Mouse (Mus musculus) telencephalon, adult 2 months (tissue): Measurements from ENCODE around the gene Tm9sf2.

ENCODE experiments used
- DNase-seq: peaks from one replicate; pipeline ENCODE4 v3.0.0-alpha.2; 2011; ENCODE audit warnings: low read depth, low spot score

Tm9sf2 gene

DNA sequence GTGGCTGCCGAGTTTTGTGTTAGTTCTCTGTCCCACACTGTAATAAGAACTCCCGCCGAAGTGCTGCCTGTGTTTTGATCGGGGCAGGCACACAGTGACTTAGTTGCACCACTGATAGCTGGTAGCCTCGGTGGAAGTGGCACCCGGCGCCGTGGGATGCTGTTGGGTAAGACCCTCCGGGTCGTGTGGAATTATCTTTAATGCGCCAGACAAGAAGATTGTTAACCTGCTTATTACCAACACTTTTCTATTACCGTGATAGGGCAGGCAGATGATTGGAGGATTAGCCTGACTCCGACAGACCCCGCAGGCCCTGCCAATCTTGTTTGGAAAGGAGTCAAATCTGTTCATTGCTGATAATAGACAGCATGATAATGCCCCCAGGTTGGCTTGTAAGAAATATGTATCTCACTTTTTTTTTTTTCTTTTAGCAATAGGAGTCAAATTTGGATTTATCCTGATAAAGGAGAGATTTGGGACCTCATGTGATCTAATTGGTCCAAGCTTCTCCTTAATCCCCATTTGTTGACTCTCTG is 69.5 kb downstream of the Tm9sf2 start:
- no peak for DNase-seq

GRCm38 (mm10) chr14:122179262-122179661 is 72.4 kb downstream of the Tm9sf2 start:
- DNase-seq: no peak

- DNase-seq: peak; percentile 62
Measured at GRCm38 (mm10) chr14:122181078-122181814, 74.4 kb downstream of the Tm9sf2 start, which contains the start of gene Clybl. TSS of gene Clybl (plus strand) at chr14:122181704.

GRCm38 (mm10) chr14:122181815-122182157 is 74.9 kb downstream of the Tm9sf2 start:
- peak; percentile 18 for DNase-seq

- no peak for DNase-seq
Measured at GRCm38 (mm10) chr14:122182220-122182619, 75.4 kb downstream of the Tm9sf2 start.

DNA sequence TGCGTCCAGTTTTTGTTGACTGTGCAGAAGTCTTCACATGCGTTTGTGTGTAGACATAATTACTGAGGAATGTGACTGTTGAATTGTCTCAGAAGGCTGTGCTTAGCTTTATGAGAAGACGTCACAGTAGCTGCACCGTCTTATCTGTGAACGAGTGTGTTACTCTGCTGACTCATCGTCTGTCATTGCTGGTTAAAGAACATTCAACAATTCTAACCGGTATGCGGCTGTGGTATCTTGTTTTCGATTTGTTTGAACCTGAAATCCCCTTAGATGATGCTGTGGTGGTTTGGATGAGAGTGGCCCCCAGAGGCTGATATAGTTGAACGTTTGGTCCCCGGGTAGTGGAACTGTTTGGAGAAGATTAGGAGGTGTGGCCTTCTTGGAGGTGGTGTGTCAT is 77.1 kb downstream of the Tm9sf2 start:
- DNase-seq: no peak

DNA sequence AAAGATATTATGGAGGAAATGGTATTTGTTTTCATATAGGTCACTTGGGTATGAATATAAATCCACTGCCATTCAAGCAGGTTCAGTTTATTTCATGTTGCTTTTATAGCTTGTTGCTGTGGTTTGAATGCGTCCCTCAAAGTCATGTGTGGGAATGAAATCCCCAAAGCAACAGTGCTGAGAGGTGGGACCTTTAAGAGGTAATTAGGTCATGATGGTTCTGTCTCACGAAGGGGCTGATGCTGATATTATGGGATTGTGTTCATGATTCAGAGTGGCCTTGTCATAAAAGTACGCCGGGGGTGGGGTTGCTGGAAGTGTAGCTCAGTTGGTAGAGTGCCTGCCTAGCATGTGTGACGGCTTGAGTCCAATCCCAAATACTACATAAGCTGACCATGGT is 81.4 kb downstream of the Tm9sf2 start:
- no peak for DNase-seq

DNA sequence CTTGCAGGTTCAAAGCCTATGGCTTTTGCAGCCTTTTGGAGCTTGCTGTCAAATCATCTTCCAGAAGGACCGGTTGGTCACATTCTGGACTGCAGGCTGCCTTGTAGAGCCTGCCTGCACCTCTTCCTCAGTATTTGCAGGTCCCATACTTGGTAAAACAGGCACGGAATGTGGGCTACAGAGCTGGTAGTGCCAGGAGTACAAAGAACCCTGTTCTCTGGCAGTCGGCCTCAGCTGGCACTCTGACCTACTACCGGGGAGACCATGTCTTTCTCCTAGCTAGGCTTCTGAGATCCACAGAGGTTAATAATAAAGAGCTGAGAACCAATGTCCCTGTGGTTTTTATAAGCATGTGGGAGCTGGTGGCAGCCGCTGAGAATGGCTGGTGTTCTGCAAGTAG is 83.1 kb downstream of the Tm9sf2 start:
- no peak for DNase-seq

- no peak for DNase-seq
Measured at GRCm38 (mm10) chr14:122190527-122190926, 83.7 kb downstream of the Tm9sf2 start.

- no peak for DNase-seq
Measured at GRCm38 (mm10) chr14:122190941-122191510, 84.2 kb downstream of the Tm9sf2 start.

DNA sequence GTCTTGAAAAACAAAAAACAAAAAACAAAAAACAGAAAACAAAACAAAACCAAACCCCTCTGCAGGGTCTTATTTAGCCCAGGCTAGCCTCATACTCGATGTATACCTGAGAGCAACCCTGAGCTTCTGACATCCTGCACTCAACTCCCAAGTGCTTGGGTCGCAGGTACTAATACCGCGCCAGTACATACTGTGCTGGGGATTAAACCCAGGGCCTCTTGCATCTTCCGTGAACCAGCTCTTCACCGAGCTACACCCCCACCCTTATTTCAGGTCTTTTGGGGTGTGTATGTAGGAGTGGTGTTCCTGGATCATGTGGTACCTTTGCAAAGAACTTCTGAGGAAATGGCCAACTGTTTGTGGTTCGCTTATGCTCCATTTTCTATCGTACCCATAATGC is 87.8 kb downstream of the Tm9sf2 start:
- DNase-seq: no peak

DNA sequence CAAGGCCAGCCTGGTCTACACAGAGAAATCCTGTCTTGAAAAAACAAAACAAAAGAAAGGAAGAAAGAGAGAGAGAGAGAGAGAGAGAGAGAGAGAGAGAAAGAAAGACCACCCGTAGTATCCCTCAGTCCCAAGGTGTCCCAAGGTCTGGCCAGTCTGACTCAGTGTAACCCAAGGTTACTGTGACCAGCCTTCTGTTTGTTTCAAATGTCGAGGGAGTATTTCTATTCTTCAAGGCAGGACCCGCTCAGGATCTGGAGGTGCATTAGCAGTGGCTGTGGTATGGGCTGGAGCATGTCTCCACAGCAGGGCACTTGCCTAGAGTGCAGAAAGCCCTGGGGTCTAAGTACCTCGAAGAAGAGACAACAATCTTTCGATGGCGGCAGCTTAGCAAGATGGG is 90.0 kb downstream of the Tm9sf2 start:
- DNase-seq: no peak

- no peak for DNase-seq
Measured at GRCm38 (mm10) chr14:122200247-122200885, 93.5 kb downstream of the Tm9sf2 start.

GRCm38 (mm10) chr14:122209177-122209576 is 102.3 kb downstream of the Tm9sf2 start:
- no peak for DNase-seq
